Mouse (Mus musculus): ENCODE measurements around the gene Spata32.

DNA sequence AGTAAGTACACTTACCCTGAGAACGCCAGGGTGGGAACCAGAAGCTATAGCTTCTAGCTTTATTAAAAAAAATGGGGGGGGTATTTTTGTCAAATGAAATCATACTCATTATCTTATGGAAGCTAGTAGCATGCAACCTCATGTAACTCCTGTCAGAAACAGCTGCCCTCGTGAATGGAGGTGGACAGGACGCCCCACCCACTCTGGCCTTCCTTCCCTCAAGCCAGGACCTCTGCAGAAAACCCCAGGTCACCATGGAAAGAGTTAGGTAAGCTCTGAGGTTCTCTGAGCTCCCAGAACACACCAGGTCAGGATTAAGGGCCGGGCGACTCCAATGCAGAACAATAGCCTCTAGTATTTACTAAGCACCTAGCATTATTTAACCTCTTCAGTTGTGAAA is 30.6 kb upstream of the Spata32 start:
- no peak for TF ChIP-seq CTCF (IDR thresholded peaks at IDR 0.05)
- no peak for TF ChIP-seq EP300 (IDR thresholded peaks at IDR 0.05)

All from lung, postnatal 0 days (tissue).